Mouse (Mus musculus): Measurements from ENCODE around the gene Ccdc51. TPM values are rescaled to one million over a fixed set of nuclear protein-coding genes. Genes with fewer than 3 reads are reported as not detected.

Ccdc51 gene
- total and polyA plus RNA-seq, 3 experiments: 15.1 to 28.4 TPM; not detected in 1

- H3K79me2 ChIP-seq (ENCODE audit: control insufficient read depth, insufficient read depth, low read length, poor library complexity): no peaks in the 10 kb centered on the region
- H3K36me3 ChIP-seq (ENCODE audit: control insufficient read depth in 1 of 2, insufficient read depth in 2 of 2, low read length in 2 of 2): no peaks in the 10 kb centered on the region
- no peaks in the 10 kb centered on the region for H3K27me3 ChIP-seq (ENCODE audit: control insufficient read depth in 1 of 2, insufficient read depth in 2 of 2, low read length in 2 of 2)
- TF ChIP-seq E2F4 (IDR thresholded peaks at IDR 0.05; ENCODE audit: borderline replicate concordance, low read depth, low read length): no peak
- no peak for TF ChIP-seq POLR2AphosphoS5 (IDR thresholded peaks at IDR 0.05; ENCODE audit: borderline replicate concordance, low read depth, low read length)
- TF ChIP-seq TCF12 (IDR thresholded peaks at IDR 0.05; ENCODE audit: low read depth, low read length): no peak
- no peak for TF ChIP-seq MAFK (IDR thresholded peaks at IDR 0.05; ENCODE audit: borderline replicate concordance, low read depth, low read length)
- no peak for TF ChIP-seq SMC3 (IDR thresholded peaks at IDR 0.05; ENCODE audit: low read depth, low read length)
- no peak for TF ChIP-seq KAT2A (conservative IDR thresholded peaks at IDR 0.05; ENCODE audit: low read depth, low read length)
- TF ChIP-seq GABPA (IDR thresholded peaks at IDR 0.05; ENCODE audit: low read depth, low read length): no peak
- TF ChIP-seq CHD1 (IDR thresholded peaks at IDR 0.05; ENCODE audit: low read depth, low read length): no peak
- TF ChIP-seq USF2 (IDR thresholded peaks at IDR 0.05; ENCODE audit: borderline replicate concordance in 1 of 2, insufficient read depth in 1 of 2, low read depth in 1 of 2, low read length in 2 of 2): no peak
- no peak for TF ChIP-seq MYB (IDR thresholded peaks at IDR 0.05; ENCODE audit: low read depth, low read length)
- TF ChIP-seq HCFC1 (IDR thresholded peaks at IDR 0.05; ENCODE audit: low read depth, low read length): no peak
- no peak for TF ChIP-seq UBTF (IDR thresholded peaks at IDR 0.05; ENCODE audit: borderline replicate concordance, insufficient read depth, low read depth, low read length)
- no peak for TF ChIP-seq NRF1 (IDR thresholded peaks at IDR 0.05; ENCODE audit: insufficient read depth, low read depth, low read length, poor library complexity, severe bottlenecking)
- no peak for TF ChIP-seq MYC (IDR thresholded peaks at IDR 0.05; ENCODE audit: low read depth, low read length)
- TF ChIP-seq ZC3H11A (IDR thresholded peaks at IDR 0.05; ENCODE audit: low read depth, low read length): no peak
- TF ChIP-seq TBP (IDR thresholded peaks at IDR 0.05; ENCODE audit: low read depth, low read length): no peak
- no peak for TF ChIP-seq TAL1 (IDR thresholded peaks at IDR 0.05; ENCODE audit: low read length)
- TF ChIP-seq CTCF (IDR thresholded peaks at IDR 0.05 in 2 of 3, conservative IDR thresholded peaks at IDR 0.05 in 1 of 3; ENCODE audit: control insufficient read depth in 1 of 3, insufficient read depth in 1 of 3, low read depth in 2 of 3, low read length in 3 of 3, poor library complexity in 1 of 3, severe bottlenecking in 1 of 3): no peak
- no peak for TF ChIP-seq GATA1 (IDR thresholded peaks at IDR 0.05; ENCODE audit: low read depth, low read length)
- no peak overlapping the region for H3K27ac ChIP-seq (ENCODE audit: control insufficient read depth, low read depth, low read length)
- no peaks in the 10 kb centered on the region for H3K9me3 ChIP-seq (replicated peaks; ENCODE audit: insufficient read depth, low read length)
- H3K4me3 ChIP-seq (ENCODE audit: control insufficient read depth in 1 of 2, insufficient read depth in 1 of 2, low read depth in 2 of 2, low read length in 2 of 2): no peak overlapping the region
- DNase-seq (ENCODE audit: low read depth, low spot score): no peak
- H3K9ac ChIP-seq (ENCODE audit: control insufficient read depth, low read depth, low read length, poor library complexity, severe bottlenecking): no peak overlapping the region
- H3K4me1 ChIP-seq (ENCODE audit: control insufficient read depth in 1 of 2, insufficient read depth in 2 of 2, low read length in 2 of 2): no peaks in the 10 kb centered on the region
Measured at GRCm38 (mm10) chr9:109098366-109098765, 16.1 kb downstream of the Ccdc51 start.

DNA sequence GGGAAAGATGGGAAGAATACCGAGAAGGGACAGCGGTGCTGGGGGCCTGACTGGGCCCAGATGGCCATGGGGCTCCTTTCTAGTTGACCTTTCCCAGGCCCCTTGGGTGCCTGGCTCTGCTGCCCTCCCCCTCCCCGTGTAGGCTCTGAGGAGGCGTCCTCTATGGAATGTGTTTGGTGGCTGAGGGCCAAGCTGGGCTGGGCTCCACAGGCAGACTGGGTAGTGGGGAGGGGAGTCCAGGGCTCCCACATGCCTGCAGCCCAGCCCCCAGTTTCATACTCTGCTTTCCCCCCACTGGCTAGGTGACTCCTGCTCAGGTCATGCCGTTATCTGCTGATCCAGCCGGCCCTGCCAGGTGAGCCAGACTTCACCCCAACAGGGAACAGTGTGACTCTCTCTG is 16.7 kb downstream of the Ccdc51 start:
- Histone ChIP-seq H3K4me1 (ENCODE audit: control insufficient read depth in 1 of 2, insufficient read depth in 2 of 2, low read length in 2 of 2) (no peaks in the 10 kb centered on the region), H3K36me3 (ENCODE audit: control insufficient read depth in 1 of 2, insufficient read depth in 2 of 2, low read length in 2 of 2) (no peaks in the 10 kb centered on the region), H3K27ac (ENCODE audit: control insufficient read depth, low read depth, low read length) (no peak overlapping the region), H3K9ac (ENCODE audit: control insufficient read depth, low read depth, low read length, poor library complexity, severe bottlenecking) (no peak overlapping the region), H3K79me2 (ENCODE audit: control insufficient read depth, insufficient read depth, low read length, poor library complexity) (no peaks in the 10 kb centered on the region), H3K4me3 (ENCODE audit: control insufficient read depth in 1 of 2, insufficient read depth in 1 of 2, low read depth in 2 of 2, low read length in 2 of 2) (no peak overlapping the region), H3K9me3 (replicated peaks; ENCODE audit: insufficient read depth, low read length) (no peaks in the 10 kb centered on the region), H3K27me3 (ENCODE audit: control insufficient read depth in 1 of 2, insufficient read depth in 2 of 2, low read length in 2 of 2) (no peaks in the 10 kb centered on the region)
- no peak for TF ChIP-seq JUND (IDR thresholded peaks at IDR 0.05; ENCODE audit: low read depth, low read length)
- no peak for TF ChIP-seq CHD1 (IDR thresholded peaks at IDR 0.05; ENCODE audit: low read depth, low read length)
- DNase-seq (ENCODE audit: low read depth, low spot score): no peak

All from MEL (cell line).